Mouse (Mus musculus) liver, postnatal 0 days (tissue): ENCODE data around the gene Il23a. TPM values are rescaled to one million over a fixed set of nuclear protein-coding genes. Genes with fewer than 3 reads are reported as not detected.

Experiments
- ATAC-seq: fragments of 200-750 bp; cut with Nextera tagmentation; 2 replicates; pipeline ENCODE4 v1.8.0; 2017; ENCODE audit warnings: mild to moderate bottlenecking, moderate library complexity
- DNase-seq: peaks from one replicate; pipeline ENCODE4 v3.0.0-alpha.2; 2016
- H3K27ac ChIP-seq: fragments of 300-500 bp; sonication (generic); 2 replicates; pipeline ENCODE4 v1.5.1; 2014; ENCODE audit warnings: antibody characterized with exemption, moderate library complexity, mild to moderate bottlenecking, low read depth
- H3K27me3 ChIP-seq: fragments of 300-500 bp; sonication (generic); 2 replicates; pipeline ENCODE4 v1.6.1; 2014; ENCODE audit warnings: low read length, control low read depth, mixed read lengths; ENCODE audit not compliant: insufficient read depth
- H3K36me3 ChIP-seq: fragments of 300-500 bp; sonication (generic); replicated peaks from 2 replicates; pipeline ENCODE4 v1.6.1; 2014; ENCODE audit warnings: mild to moderate bottlenecking, control low read depth, low read length, moderate library complexity, mixed read lengths; ENCODE audit not compliant: insufficient read depth
- H3K4me1 ChIP-seq: fragments of 300-500 bp; sonication (generic); 2 replicates; pipeline ENCODE4 v1.6.1; 2014; ENCODE audit warnings: antibody characterized with exemption, mild to moderate bottlenecking, control low read depth; ENCODE audit not compliant: insufficient read depth
- H3K4me2 ChIP-seq: fragments of 300-500 bp; sonication (generic); 2 replicates; pipeline ENCODE4 v1.6.1; 2014; ENCODE audit warnings: low read depth, mild to moderate bottlenecking, low read length, moderate library complexity, mixed read lengths
- H3K4me3 ChIP-seq: fragments of 300-500 bp; sonication (generic); 2 replicates; pipeline ENCODE4 v1.5.1; 2014; ENCODE audit warnings: low read depth, low read length
- H3K9ac ChIP-seq: fragments of 300-500 bp; sonication (generic); replicated peaks from 2 replicates; pipeline ENCODE4 v1.6.1; 2014; ENCODE audit warnings: mild to moderate bottlenecking, moderate library complexity
- H3K9me3 ChIP-seq: fragments of 300-500 bp; sonication (generic); 2 replicates; pipeline ENCODE4 v1.6.1; 2016; ENCODE audit warnings: mild to moderate bottlenecking, control low read depth, low read length, mixed read lengths
- CTCF ChIP-seq: sonication (generic); IDR thresholded peaks from 2 replicates; pipeline ENCODE4 v1.5.1; 2016; ENCODE audit warnings: antibody characterized with exemption, low read depth
- EP300 ChIP-seq: IDR thresholded peaks from 2 replicates; pipeline ENCODE4 v1.6.1; 2016; ENCODE audit warnings: antibody characterized with exemption, low read depth, mild to moderate bottlenecking
- whole genome bisulfite sequencing: fragments of 180-500 bp; shearing (Covaris S2); extraction: QIAGEN DNeasy Blood & Tissue Kit; methylation state at CpG from one replicate; pipeline ENCODE4 v1.1.7; 2014; ENCODE audit not compliant: insufficient replicate concordance; 5-methylcytosine and 5-hydroxymethylcytosine counted together
- polyA plus RNA-seq: library from polyadenylated mRNA; unstranded; fragments of >200 nt; fragmentation: Nextera tagmentation; extraction: Ambion mirVana; gene quantifications from 2 replicates; pipeline ENCODE4 v1.2.1, GENCODE M21; 2015

The Il23a gene
- polyA plus RNA-seq, 1 experiment from 2014 or later = not detected

DNA sequence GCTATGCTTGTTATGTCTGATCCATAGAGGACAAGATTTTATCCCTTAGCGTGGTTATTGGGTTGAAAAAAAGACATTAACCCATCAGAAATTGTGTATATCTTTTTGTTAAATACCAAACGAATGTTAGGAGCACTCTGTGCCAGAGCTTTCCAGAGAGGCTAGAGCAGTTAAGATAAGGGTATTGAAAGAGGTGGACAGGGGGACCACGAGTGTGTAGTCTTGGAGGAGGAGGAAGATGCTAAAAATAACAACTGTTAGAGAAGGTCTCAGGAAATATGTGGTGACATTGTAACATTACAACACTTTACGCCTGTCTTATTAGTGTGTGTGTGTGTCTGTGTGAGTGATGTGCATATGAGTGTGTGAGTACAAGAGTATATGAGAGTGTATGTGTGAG is 12.3 kb upstream of the Il23a start:
- Histone ChIP-seq H3K9me3 (no peaks in the 10 kb centered on the region), H3K27ac (no peak overlapping the region), H3K36me3 (peaks cover 67% of the 10 kb centered on the region), H3K4me1 (no peaks in the 10 kb centered on the region), H3K9ac (no peak overlapping the region), H3K4me2 (no peak overlapping the region), H3K4me3 (no peak overlapping the region), H3K27me3 (no peaks in the 10 kb centered on the region)
- TF ChIP-seq CTCF (no peak), EP300 (no peak)
- DNase-seq = no peak
- 53% methylated on average over 4 of the region's 4 CpGs for WGBS
- no peak for ATAC-seq

DNA sequence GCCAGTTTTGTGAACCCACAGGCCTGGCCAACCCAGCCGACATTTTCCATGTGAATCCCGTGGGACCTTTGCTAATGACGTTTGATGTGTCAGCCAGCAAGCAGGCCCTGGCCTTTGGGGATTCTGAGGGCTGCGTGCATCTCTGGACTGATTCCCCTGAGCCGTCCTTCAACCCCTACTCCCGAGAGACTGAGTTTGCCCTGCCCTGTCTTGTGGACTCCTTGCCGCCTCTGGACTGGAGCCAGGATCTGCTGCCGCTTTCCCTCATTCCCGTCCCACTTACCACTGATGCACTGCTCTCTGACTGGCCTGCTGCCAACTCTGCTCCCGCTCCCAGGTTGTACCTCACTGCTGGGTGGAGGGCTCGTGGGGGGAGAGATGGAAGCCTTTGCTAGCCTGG is 11.6 kb upstream of the Il23a start:
- no peak for TF ChIP-seq CTCF
- no peak for TF ChIP-seq EP300
- DNase-seq = no peak

DNA sequence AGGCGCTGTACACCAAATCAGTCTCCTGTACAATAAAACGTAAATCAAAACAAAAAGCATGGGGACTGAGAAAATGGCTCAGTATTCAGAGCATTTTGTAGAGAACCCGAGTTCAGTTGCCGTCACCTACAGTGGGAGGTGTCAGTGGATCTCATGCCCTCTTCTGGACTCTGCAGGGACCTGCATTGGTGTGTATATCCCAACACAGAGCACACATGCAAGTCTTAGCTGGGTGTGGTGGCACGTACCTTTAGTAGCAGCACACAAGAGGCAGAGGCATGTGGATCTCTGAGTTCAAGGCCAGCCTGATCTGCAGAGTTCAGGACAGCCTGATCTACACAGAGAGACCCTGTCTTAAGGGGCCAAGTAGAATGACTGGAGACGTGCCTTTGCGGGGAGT is 11.1 kb upstream of the Il23a start:
- Histone ChIP-seq H3K4me3 (no peak overlapping the region), H3K27me3 (no peaks in the 10 kb centered on the region), H3K9ac (no peak overlapping the region), H3K4me1 (peaks cover 6% of the 10 kb centered on the region), H3K9me3 (no peaks in the 10 kb centered on the region), H3K27ac (no peak overlapping the region), H3K36me3 (peaks cover 55% of the 10 kb centered on the region), H3K4me2 (no peak overlapping the region)
- WGBS = 89% methylated on average over 7 of the region's 7 CpGs
- ATAC-seq (no peak), DNase-seq (no peak)
- no peak for TF ChIP-seq CTCF
- no peak for TF ChIP-seq EP300

More for the DNA sequence above, 11.6 kb upstream of the Il23a start:
- Histone ChIP-seq H3K4me1 (peaks cover 1% of the 10 kb centered on the region; the same call in 1 of the 2 replicates), H3K9ac (no peak overlapping the region), H3K27me3 (no peaks in the 10 kb centered on the region), H3K4me2 (no peak overlapping the region), H3K9me3 (no peaks in the 10 kb centered on the region), H3K4me3 (no peak overlapping the region), H3K27ac (no peak overlapping the region), H3K36me3 (peaks cover 60% of the 10 kb centered on the region)
- 80% methylated on average over 11 of the region's 11 CpGs for WGBS
- no peak for ATAC-seq

DNA sequence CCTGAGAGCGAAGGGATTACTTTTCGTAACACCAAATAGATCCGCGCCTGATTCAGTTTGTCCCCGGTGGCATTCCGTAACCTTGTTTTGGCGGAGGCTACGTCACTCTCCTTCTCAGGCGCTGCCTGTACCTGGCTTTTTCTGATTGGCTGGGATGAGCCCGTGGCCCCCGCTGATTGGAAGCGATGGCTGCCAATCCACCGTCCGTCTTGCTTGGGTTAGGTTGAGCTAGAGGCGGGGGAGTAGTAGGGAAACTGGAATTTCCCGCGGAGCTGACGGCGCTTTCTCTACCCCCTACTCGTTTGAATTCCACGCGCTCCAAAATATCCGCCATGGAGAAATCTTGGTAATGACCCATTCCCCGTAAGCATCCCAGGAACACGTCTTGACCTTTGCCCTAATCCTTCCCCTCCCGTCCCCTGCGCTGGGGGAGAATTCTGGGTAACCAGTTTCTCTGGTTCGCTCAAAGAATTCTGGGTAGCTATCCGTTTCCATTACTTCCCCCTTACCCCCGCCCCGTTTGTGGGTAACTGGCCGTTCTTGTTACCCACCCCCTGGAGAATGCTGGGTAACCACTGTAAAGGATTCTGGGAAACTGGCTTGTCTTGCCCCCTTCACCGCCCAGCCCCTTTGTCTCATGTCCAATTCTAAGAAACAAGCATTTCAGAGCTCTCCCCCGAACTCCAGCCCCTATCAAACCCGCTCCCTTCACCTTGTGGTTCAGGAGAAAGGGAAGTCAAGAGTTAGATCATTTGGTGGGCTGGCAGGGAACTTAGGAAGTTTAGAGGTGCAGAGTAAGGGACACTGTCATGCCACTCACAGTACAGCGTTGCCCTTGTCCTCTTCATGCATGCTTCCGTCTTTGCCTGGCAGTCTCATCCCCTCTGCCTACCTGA is 4.8 kb upstream of the Il23a start, which contains the start of gene Pan2:
Gene Pan2 (plus strand): TSS at position 210 of the 896 bp plus-strand sequence.
- Histone ChIP-seq H3K36me3 (peaks cover 9% of the 10 kb centered on the region), H3K27ac (peak within 1 kb of the TSS; percentile 88), H3K27me3 (no peaks in the 10 kb centered on the region), H3K9ac (peak within 1 kb of the TSS; percentile 92), H3K4me1 (peaks cover 31% of the 10 kb centered on the region), H3K4me2 (peak within 1 kb of the TSS; percentile 87), H3K4me3 (peak within 1 kb of the TSS; percentile 65), H3K9me3 (no peaks in the 10 kb centered on the region)
- ATAC-seq = peak; percentile 99
- peak; percentile 99 for DNase-seq
- under 1% methylated on average over 37 of the region's 37 CpGs for WGBS
- TF ChIP-seq CTCF (no peak), EP300 (peak; percentile 91)

DNA sequence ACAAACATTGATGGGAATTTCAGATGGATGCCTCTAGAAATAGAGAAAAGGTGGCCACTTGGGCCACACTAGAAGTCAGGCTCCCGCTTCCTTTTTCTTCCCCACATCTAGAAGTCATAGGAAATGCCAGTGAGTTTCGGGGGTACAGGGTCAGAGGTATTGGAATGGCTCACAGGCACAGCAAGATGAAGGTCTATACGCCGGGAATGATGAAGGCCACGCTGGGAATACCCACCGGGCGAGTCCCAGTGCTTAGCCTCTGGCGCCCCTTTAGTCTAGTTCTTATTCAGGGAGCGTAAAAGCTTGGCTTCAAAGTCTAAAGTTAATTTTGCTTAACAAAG is 4.2 kb upstream of the Il23a start:
- no peak for TF ChIP-seq EP300
- 0 out of 2 replicates have a peak, but pooled peaks have one; percentile 5 for TF ChIP-seq CTCF
- Histone ChIP-seq H3K9ac (peak overlapping the region; percentile 92), H3K36me3 (peaks cover 3% of the 10 kb centered on the region; the same call in 1 of the 2 replicates), H3K4me2 (peak overlapping the region; percentile 87), H3K9me3 (no peaks in the 10 kb centered on the region), H3K4me3 (peak overlapping the region; percentile 65), H3K27ac (peak overlapping the region; percentile 88), H3K27me3 (no peaks in the 10 kb centered on the region), H3K4me1 (peaks cover 35% of the 10 kb centered on the region)
- peak; percentile 28 for ATAC-seq
- DNase-seq = no peak
- under 1% methylated on average over 9 of the region's 9 CpGs for WGBS

DNA sequence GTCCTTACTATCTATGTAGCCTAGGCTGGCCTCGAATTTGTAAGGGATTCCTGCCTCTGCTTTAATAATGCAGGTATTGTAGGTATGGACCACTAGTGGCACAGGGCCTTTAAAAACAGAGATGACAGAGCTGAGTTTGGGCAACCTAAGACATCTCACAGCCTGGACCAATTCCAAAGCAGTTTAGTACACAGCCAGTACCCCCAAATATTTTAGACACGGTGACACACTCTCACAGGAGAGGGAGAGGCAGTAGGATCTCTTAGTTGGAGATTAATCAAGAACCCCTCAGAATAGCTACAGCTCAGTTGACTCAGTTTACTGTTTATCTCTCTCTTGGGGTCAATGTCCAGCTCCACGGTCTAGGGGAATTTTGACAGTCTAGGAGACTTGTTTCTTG is 3.8 kb upstream of the Il23a start:
- Histone ChIP-seq H3K27ac (peak overlapping the region; percentile 88), H3K36me3 (peaks cover 2% of the 10 kb centered on the region; the same call in 1 of the 2 replicates), H3K9ac (peak overlapping the region; percentile 92), H3K4me3 (peak overlapping the region; percentile 65), H3K27me3 (no peaks in the 10 kb centered on the region), H3K9me3 (no peaks in the 10 kb centered on the region), H3K4me1 (peaks cover 38% of the 10 kb centered on the region), H3K4me2 (peak overlapping the region; percentile 87)
- TF ChIP-seq EP300 (no peak), CTCF (no peak)
- DNase-seq (no peak), ATAC-seq (no peak)
- WGBS = 22% methylated on average over 3 of the region's 3 CpGs
